Mouse (Mus musculus) cerebellum, postnatal 4 days (tissue): ENCODE data around the gene Trpm3.

Experiments used
- DNase-seq, 2 experiments: peaks; one replicate each; pipeline ENCODE4 v3.0.0; 2022; ENCODE audit warnings: low spot score in 2 of 2, mixed read lengths in 1 of 2

Gene Trpm3

DNA sequence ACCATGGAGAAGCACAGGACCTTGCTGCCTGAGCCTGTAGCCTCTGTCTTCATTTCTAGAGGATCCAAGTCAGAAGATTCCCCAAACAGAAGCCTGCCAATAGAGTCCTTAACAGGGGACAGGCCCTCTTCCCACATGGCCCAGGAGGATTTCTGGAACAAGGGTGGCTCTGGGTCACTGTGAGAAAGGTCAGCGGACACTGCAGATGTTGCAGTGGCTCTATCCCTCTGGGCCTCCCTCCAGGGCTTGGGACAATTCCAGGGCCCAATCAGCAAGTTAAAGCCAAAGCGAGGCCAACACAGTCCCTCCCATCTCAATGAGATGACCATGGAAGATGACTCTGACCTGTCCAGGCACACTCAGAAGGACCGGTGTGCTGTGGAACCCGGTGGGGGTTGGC, 896.1 kb downstream of the Trpm3 start:
- DNase-seq: no peak

DNA sequence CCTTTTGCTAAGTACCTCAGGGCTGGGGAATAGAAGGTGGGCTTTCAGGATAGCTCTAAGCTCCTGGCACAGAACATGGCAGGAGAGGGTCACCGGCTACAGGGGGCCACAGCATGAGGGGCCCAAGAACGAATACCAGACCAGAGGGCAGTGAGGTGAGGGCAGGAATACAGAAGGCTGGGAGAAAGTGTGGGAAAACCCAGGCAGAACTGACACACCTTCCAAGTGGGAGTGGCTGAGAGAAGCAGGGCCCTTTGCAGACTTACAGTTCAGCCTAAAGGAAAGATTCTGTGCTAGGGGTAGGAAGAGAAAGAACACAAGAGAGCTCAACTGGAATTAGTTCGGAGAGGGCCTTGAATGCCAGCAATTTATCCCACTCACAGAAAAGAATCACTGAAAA, 896.9 kb downstream of the Trpm3 start:
- DNase-seq: no peak

- no peak for DNase-seq
These were observed 898.1 kb downstream of the Trpm3 start for GRCm38 (mm10) chr19:23036782-23037477.

DNA sequence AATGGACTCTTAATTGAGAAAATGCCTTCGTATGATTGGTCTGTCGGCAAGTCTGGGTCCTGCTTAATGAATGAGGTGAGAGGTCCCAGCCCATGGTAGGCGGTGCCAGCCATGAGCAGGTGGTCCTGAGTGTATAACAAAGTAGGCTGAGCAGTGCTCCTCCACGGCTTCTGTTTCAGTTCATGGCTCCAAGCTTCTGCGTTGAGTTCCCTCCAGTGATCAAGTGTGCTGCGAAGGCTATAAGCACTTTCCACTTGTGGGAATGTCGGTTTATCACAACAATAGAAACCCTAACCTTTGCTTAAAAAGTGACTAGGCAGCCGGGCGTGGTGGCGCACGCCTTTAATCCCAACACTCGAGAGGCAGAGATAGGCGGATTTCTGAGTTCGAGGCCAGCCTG, 898.7 kb downstream of the Trpm3 start:
- DNase-seq: no peak

DNA sequence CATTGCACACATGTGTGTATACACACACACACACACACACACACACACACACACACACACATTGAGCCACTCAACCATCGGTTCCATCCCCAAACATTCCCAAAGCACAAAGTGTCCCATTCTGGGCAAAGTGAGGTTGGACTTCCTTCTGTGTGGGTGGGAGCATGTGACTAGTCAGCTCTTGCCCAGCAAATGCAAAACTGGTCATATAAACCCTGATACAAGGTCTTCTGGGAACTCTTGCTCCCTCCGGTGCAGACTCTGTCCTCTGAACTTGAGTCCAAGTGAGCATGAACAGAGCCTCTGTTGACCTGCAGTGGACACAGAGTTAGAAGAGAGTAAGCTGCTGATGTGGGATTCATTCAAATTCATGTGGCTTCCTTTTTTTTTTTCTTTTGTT, 899.5 kb downstream of the Trpm3 start:
- no peak for DNase-seq

DNA sequence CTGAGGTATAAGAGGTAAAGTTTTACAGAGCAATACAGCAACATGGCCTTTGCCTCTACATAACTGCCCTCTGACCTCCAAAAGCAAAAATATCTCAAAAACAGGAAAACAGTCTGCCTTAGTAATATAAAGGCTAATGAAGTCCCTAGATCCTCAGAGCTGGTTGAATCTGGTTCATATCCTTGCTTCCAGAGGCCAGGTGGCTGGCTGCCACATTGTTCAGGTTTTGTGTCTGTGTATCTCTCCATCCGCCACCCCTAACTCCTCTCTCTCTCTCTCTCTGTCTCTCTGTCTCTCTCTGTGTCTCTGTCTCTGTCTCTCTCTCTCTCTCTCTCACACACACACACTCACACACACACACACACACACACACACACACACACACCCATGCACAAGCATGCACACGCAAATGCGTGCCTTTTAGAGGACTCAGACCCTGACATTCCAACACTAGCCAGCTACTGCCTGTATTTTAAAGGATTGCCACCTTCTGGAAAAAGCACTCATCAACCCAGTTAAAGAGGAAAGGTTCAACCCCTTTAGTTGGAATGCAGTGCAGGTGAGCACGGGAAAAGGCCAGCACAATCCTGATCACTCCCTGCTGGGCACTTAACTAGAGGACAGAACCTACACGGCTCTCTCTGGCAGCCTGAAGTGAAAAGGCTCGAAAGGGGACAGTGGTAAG, 902.8 kb downstream of the Trpm3 start:
- no peak for DNase-seq

DNA sequence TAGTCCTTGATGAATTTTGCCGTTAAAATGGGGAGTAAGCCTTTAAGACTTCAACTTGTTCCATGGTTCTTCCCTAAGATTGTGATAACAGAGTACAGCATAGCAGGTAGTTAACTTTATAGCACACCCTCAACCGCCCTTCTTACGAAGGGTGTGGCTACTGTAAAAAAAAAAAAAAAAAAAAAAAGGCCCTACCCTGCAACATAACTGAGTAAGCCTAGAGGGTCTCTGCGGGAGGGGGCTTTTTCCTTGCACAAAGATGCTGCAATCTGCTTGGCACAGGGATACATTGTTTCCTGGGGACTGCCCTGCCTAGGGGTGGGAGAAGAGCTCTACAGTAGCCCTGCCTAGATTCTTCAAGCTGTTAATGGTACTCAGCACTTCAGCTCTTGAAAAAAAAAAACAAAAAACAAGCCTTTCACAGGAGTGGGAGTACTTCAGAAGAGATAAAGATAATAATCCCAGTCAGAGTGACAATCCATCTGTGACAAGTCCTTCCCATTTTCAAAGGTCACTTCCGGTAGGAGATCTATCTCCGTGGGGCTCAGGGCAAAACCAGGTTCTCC, 903.4 kb downstream of the Trpm3 start:
- DNase-seq: no peak

GRCm38 (mm10) chr19:23043699-23044098, 904.9 kb downstream of the Trpm3 start:
- no peak for DNase-seq
